Mouse (Mus musculus) limb, embryonic 10.5 days (tissue): ENCODE measurements around the gene Dock9. TPM values are rescaled to one million over a fixed set of nuclear protein-coding genes. Genes with fewer than 3 reads are reported as not detected.

Source experiments
- polyA plus RNA-seq: library from polyadenylated mRNA; unstranded; fragments of >200 nt; fragmentation: Nextera tagmentation; extraction: Ambion mirVana; gene quantifications from 2 replicates; pipeline ENCODE4 v1.2.1, GENCODE M21; 2016

Gene Dock9
- polyA plus RNA-seq, 1 experiment from 2014 or later: 4.0 TPM

Other genes starting within 250 kb of the Dock9 start
- gene Ubac2, start 80.8 kb upstream of the Dock9 start, polyA plus RNA-seq: 66.2 and 73.4 TPM in 2 replicates
- gene Gpr18, start 117.9 kb upstream of the Dock9 start, polyA plus RNA-seq: 0.19 and 0.29 TPM in 2 replicates
- gene Gpr183, start 167.4 kb upstream of the Dock9 start, polyA plus RNA-seq: 2.4 and 2.7 TPM in 2 replicates
- not detected in 2 replicates for gene Timm8a2, start 236.8 kb upstream of the Dock9 start, polyA plus RNA-seq